Mouse (Mus musculus) myocyte (in vitro differentiated cells): Measurements from ENCODE around the gene Kcnc3. TPM values are rescaled to one million over a fixed set of nuclear protein-coding genes. Genes with fewer than 3 reads are reported as not detected.

ENCODE experiments used
- H3K27me3 ChIP-seq: one replicate; pipeline ENCODE4 v1.6.1; 2011; ENCODE audit not compliant: control insufficient read depth, insufficient read depth, insufficient read length
- H3K36me3 ChIP-seq: one replicate; pipeline ENCODE4 v1.6.1; 2011; ENCODE audit not compliant: control insufficient read depth, insufficient read depth
- H3K4me2 ChIP-seq: one replicate; pipeline ENCODE4 v1.6.1; 2011; ENCODE audit warnings: low read depth, control low read depth
- H3K4me3 ChIP-seq: one replicate; pipeline ENCODE4 v1.5.1; 2011; ENCODE audit warnings: mild to moderate bottlenecking, control low read depth, moderate library complexity
- H3K79me2 ChIP-seq: one replicate; pipeline ENCODE4 v1.6.1; 2011; ENCODE audit not compliant: control insufficient read depth, insufficient read depth
- H3ac ChIP-seq: one replicate; pipeline ENCODE4 v1.6.1; 2011; ENCODE audit not compliant: control insufficient read depth, insufficient read length
- CEBPB ChIP-seq: IDR thresholded peaks from 2 replicates; pipeline ENCODE4 v1.6.1; 2011; ENCODE audit warnings: mild to moderate bottlenecking, moderate library complexity; ENCODE audit not compliant: poor library complexity, insufficient read depth, severe bottlenecking
- E2F4 ChIP-seq: IDR thresholded peaks from one replicate; pipeline ENCODE4 v1.6.1; 2011; ENCODE audit warnings: mild to moderate bottlenecking, control low read depth, moderate library complexity; ENCODE audit not compliant: insufficient read depth
- MAX ChIP-seq: IDR thresholded peaks from one replicate; pipeline ENCODE4 v1.6.1; 2011; ENCODE audit warnings: low read depth, mild to moderate bottlenecking, control low read depth
- MYOD1 ChIP-seq, 3 experiments: IDR thresholded peaks; one replicate each; pipeline ENCODE4 v1.6.1; 2011; ENCODE audit warnings: control low read depth in 2 of 3, low read depth in 2 of 3, mild to moderate bottlenecking in 2 of 3, moderate library complexity in 1 of 3; ENCODE audit not compliant: insufficient read length in 2 of 3, control insufficient read depth in 1 of 3
- MYOG ChIP-seq, 3 experiments: IDR thresholded peaks; one replicate each; pipeline ENCODE4 v1.6.1; 2011; ENCODE audit warnings: control low read depth in 2 of 3, low read depth in 2 of 3, mild to moderate bottlenecking in 2 of 3; ENCODE audit not compliant: insufficient read length in 2 of 3, control insufficient read depth in 1 of 3, insufficient read depth in 1 of 3
- POLR2A ChIP-seq: IDR thresholded peaks from one replicate; pipeline ENCODE4 v1.6.1; 2011; ENCODE audit warnings: low read depth, mild to moderate bottlenecking, control low read depth, moderate library complexity; ENCODE audit not compliant: insufficient read length
- POLR2AphosphoS2 ChIP-seq: IDR thresholded peaks from one replicate; pipeline ENCODE4 v1.6.1; 2011; ENCODE audit warnings: low read depth, control low read depth; ENCODE audit not compliant: insufficient read length
- REST ChIP-seq: IDR thresholded peaks from one replicate; pipeline ENCODE4 v1.6.1; 2011; ENCODE audit warnings: mild to moderate bottlenecking, control low read depth, moderate library complexity; ENCODE audit not compliant: insufficient read depth, insufficient read length
- SRF ChIP-seq: IDR thresholded peaks from one replicate; pipeline ENCODE4 v1.6.1; 2011; ENCODE audit warnings: low read depth; ENCODE audit not compliant: control insufficient read depth, insufficient read length
- TCF12 ChIP-seq: IDR thresholded peaks from one replicate; pipeline ENCODE4 v1.6.1; 2011; ENCODE audit warnings: mild to moderate bottlenecking, control low read depth; ENCODE audit not compliant: poor library complexity, insufficient read depth, severe bottlenecking
- TCF3 ChIP-seq: IDR thresholded peaks from one replicate; pipeline ENCODE4 v1.6.1; 2011; ENCODE audit warnings: low read depth, control low read depth; ENCODE audit not compliant: insufficient read length
- USF1 ChIP-seq: IDR thresholded peaks from one replicate; pipeline ENCODE4 v1.6.1; 2011; ENCODE audit warnings: low read depth, mild to moderate bottlenecking, control low read depth, moderate library complexity
- polyA plus RNA-seq: library from polyadenylated mRNA; unstranded; fragments of >200 nt; fragmentation: generic; extraction: Trizol; gene quantifications from one replicate; pipeline ENCODE4 v1.2.1, GENCODE M21; 2012; ENCODE audit warnings: missing spikeins

Kcnc3 gene
- polyA plus RNA-seq, 1 experiment: 0.92 TPM

GRCm38 (mm10) chr7:44640843-44641605, 50.6 kb downstream of the Kcnc3 start:
- no peak overlapping the region for H3K4me3 ChIP-seq
- no peak overlapping the region for H3ac ChIP-seq
- H3K27me3 ChIP-seq: peaks cover 65% of the 10 kb centered on the region
- H3K36me3 ChIP-seq: no peaks in the 10 kb centered on the region
- TF ChIP-seq POLR2AphosphoS2: no peak
- TF ChIP-seq MAX: no peak
- no peak for TF ChIP-seq CEBPB
- TF ChIP-seq TCF12: no peak
- no peak overlapping the region for H3K4me2 ChIP-seq
- no peaks in the 10 kb centered on the region for H3K79me2 ChIP-seq

GRCm38 (mm10) chr7:44641887-44642286, 51.4 kb downstream of the Kcnc3 start:
- no peak overlapping the region for H3K4me2 ChIP-seq
- H3ac ChIP-seq: no peak overlapping the region
- no peaks in the 10 kb centered on the region for H3K36me3 ChIP-seq
- TF ChIP-seq CEBPB (no peak), USF1 (no peak), MYOG (IDR thresholded peaks at IDR 0.05; ENCODE audit: control insufficient read depth in 1 of 3, insufficient read depth in 1 of 3, insufficient read length in 2 of 3, low read depth in 2 of 3) (no peak), POLR2A (no peak), TCF12 (no peak), TCF3 (no peak), MYOD1 (IDR thresholded peaks at IDR 0.05; ENCODE audit: control insufficient read depth in 1 of 3, insufficient read length in 2 of 3, low read depth in 2 of 3) (no peak), POLR2AphosphoS2 (no peak), SRF (no peak), MAX (no peak), E2F4 (no peak), REST (no peak)
- no peaks in the 10 kb centered on the region for H3K79me2 ChIP-seq
- peaks cover 60% of the 10 kb centered on the region for H3K27me3 ChIP-seq
- no peak overlapping the region for H3K4me3 ChIP-seq

GRCm38 (mm10) chr7:44645256-44645655, 54.8 kb downstream of the Kcnc3 start:
- Histone ChIP-seq H3K79me2 (no peaks in the 10 kb centered on the region), H3K27me3 (peaks cover 30% of the 10 kb centered on the region), H3K4me2 (peak overlapping the region; percentile 18), H3K4me3 (no peak overlapping the region), H3ac (no peak overlapping the region), H3K36me3 (no peaks in the 10 kb centered on the region)
- TF ChIP-seq REST (no peak), MYOG (IDR thresholded peaks at IDR 0.05; ENCODE audit: control insufficient read depth in 1 of 3, insufficient read depth in 1 of 3, insufficient read length in 2 of 3, low read depth in 2 of 3) (peak in 1 of 3 experiments; percentile 64), MYOD1 (IDR thresholded peaks at IDR 0.05; ENCODE audit: control insufficient read depth in 1 of 3, insufficient read length in 2 of 3, low read depth in 2 of 3) (peak in 1 of 3 experiments; percentile 65)

- no peak for TF ChIP-seq CEBPB
- no peak for TF ChIP-seq SRF
- no peak for TF ChIP-seq TCF3
- TF ChIP-seq REST: no peak
- TF ChIP-seq MYOG (IDR thresholded peaks at IDR 0.05; ENCODE audit: control insufficient read depth in 1 of 3, insufficient read depth in 1 of 3, insufficient read length in 2 of 3, low read depth in 2 of 3): no peak
- no peak for TF ChIP-seq POLR2A
- TF ChIP-seq MYOD1 (IDR thresholded peaks at IDR 0.05; ENCODE audit: control insufficient read depth in 1 of 3, insufficient read length in 2 of 3, low read depth in 2 of 3): no peak
- no peak for TF ChIP-seq MAX
- no peak for TF ChIP-seq TCF12
- TF ChIP-seq USF1: no peak
- no peak for TF ChIP-seq E2F4
- no peak for TF ChIP-seq POLR2AphosphoS2
- no peaks in the 10 kb centered on the region for H3K79me2 ChIP-seq
- no peaks in the 10 kb centered on the region for H3K36me3 ChIP-seq
- H3K27me3 ChIP-seq: peaks cover 25% of the 10 kb centered on the region
- no peak overlapping the region for H3ac ChIP-seq
- H3K4me2 ChIP-seq: peak overlapping the region; percentile 60
- H3K4me3 ChIP-seq: no peak overlapping the region
Measured at GRCm38 (mm10) chr7:44645951-44646350, 55.5 kb downstream of the Kcnc3 start.

- TF ChIP-seq E2F4: no peak
- TF ChIP-seq MYOD1 (IDR thresholded peaks at IDR 0.05; ENCODE audit: control insufficient read depth in 1 of 3, insufficient read length in 2 of 3, low read depth in 2 of 3): no peak
- no peak for TF ChIP-seq CEBPB
- no peak for TF ChIP-seq POLR2A
- no peak for TF ChIP-seq TCF12
- TF ChIP-seq TCF3: no peak
- no peak for TF ChIP-seq USF1
- no peak for TF ChIP-seq MYOG (IDR thresholded peaks at IDR 0.05; ENCODE audit: control insufficient read depth in 1 of 3, insufficient read depth in 1 of 3, insufficient read length in 2 of 3, low read depth in 2 of 3)
- TF ChIP-seq REST: no peak
- TF ChIP-seq MAX: no peak
- TF ChIP-seq POLR2AphosphoS2: no peak
- no peak for TF ChIP-seq SRF
- Histone ChIP-seq H3K27me3 (peaks cover 24% of the 10 kb centered on the region), H3ac (no peak overlapping the region), H3K4me3 (no peak overlapping the region), H3K36me3 (no peaks in the 10 kb centered on the region), H3K4me2 (no peak overlapping the region), H3K79me2 (no peaks in the 10 kb centered on the region)
Measured at GRCm38 (mm10) chr7:44647042-44647724, 56.7 kb downstream of the Kcnc3 start.
